Mouse (Mus musculus) small intestine, adult 2 months (tissue): Measurements from ENCODE around the gene Mob3b.

ENCODE experiments used
- CTCF ChIP-seq: fragments of 200-500 bp; IDR thresholded peaks from 2 replicates; pipeline ENCODE4 v1.5.1; 2012; ENCODE audit warnings: low read depth, mild to moderate bottlenecking, control low read depth, inconsistent platforms, low read length, moderate library complexity, mixed read lengths; ENCODE audit not compliant: insufficient replicate concordance, insufficient read length; ENCODE audit errors: extremely low read depth
- POLR2A ChIP-seq: fragments of 200-500 bp; IDR thresholded peaks from 2 replicates; pipeline ENCODE4 v1.6.1; 2012; ENCODE audit warnings: low read depth, mild to moderate bottlenecking, control low read depth, inconsistent platforms, low read length, moderate library complexity

GRCm38 (mm10) chr4:35120575-35120974 is 36.7 kb downstream of the Mob3b start:
- no peak for TF ChIP-seq POLR2A
- TF ChIP-seq CTCF, result no peak
